Mouse (Mus musculus) CD8-positive naive resting alpha-beta T cell, adult 2 months (primary cell): ENCODE measurements around the gene Gng12.
"Not testable (repeated sequence)": the region's sequence is repeated elsewhere in the genome, so short reads cannot be mapped to it uniquely, and the experiment has no call there.

Experiments used
- DNase-seq, 2 experiments: peaks; one replicate each; pipeline ENCODE4 v3.0.0; 2022; ENCODE audit warnings: low read depth in 2 of 2, low spot score in 2 of 2

Gene Gng12

DNA sequence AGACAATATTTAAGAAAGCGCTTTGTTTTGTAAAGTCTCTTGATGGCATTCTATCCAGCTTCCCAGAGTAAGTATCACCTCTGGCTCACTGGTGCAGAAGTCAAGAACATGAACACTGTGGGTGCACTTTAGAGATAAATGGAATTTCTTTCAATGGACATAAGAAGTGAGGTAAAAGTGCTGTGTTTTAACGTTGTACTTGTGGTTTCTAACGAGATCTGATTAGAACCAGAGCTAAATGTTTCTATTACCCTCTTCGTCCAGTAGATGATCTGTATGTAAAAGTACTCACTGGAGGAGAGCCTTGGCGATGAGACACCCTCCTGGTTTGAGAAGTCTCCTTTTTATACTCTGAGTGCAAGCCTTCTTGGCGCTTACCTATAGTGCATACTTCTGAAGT lies 92.8 kb downstream of the Gng12 start:
- no peak for DNase-seq

DNA sequence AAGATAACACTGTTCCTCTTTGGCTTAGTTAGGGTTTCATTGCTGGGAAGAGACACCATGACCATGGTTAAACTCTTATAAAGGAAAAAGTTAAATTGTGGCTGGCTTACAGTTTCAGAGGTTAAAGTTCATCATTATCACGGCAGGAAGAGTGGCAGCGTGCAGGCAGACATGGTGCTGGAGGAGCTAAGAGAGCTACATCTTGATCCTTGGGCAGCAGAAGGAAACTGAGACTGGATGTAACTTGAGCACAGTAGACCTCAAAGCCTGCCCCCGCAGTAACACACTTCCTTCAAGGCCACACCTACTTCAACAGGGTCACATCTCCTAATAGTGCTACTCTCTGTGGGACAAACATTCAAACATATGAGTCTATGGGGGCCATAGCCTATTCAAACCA lies 93.3 kb downstream of the Gng12 start:
- DNase-seq = no peak

DNA sequence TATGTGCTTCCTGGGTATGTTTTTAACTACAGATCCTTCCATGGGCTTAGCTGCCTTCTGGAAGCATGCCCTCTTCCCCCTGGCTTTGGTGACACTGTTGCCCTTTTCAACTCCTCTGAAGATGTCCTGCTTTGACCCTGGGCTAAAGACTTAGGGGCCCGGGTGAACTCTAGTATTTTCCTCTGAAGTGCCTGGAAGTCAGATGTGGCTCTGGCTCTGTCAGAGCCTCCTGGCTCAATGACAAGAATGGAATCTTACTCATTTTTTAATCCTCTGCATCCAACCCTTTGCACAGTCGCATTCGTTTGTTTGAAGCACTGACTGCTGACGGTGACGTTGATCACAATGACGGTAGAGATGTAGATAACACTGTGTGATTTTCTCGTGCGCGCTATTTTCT lies 96.0 kb downstream of the Gng12 start:
- no peak for DNase-seq

DNA sequence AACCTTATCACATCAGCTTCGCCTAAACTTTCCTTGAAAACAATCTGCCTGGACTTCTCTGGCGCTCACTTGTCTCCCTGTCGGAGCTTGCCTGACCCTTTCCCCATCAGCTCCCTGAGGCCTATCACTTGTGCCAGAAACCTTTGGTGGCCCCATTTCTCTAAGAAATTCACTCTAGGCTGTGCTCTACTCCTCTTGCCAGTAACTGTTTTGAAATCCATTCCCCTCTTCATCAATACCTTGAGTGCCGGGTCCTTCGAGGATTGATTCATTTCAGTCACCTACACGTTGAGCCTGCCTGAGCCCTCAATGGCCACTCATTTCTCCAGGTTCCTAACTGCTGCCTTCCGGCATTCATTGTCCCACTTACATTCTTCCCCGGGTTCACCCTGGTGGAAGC lies 96.6 kb downstream of the Gng12 start:
- no peak for DNase-seq

DNA sequence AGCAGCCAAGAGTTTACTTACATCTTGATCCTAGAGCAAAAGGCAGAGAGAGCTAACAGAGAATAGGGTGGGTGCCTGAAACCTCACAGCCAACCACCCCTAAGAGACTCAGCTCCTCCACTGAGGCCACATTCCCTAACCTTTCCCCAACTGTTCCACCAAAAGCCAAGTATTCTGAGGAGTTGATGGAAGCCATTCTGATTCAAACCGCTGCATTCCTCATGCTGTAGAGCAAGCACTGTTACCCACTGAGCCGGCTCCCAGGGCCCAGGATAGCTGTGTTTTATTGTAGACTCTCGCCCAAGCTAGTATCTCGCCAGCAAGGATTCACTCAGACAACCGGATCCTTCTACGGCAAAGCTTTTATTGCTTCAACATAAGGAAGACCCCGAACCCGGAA lies 98.8 kb downstream of the Gng12 start:
- DNase-seq = no peak

DNA sequence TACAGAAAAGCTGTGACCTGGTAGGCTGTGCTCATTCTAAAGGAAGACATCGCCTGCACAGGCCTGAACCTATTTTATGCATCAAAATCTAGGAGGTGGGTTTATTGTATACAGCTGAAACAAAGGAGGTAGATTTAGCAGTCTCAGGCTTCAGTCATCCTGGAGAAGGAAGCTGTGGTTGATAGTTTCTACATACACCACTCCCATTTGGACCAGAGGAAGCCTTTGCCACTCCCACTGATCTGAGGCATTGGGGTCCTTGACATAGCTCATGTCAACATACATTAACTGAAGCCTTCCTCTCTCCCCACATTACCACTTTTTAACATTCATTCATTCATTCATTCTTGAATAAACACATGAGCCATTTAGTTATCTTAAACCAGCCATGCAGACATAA lies 99.6 kb downstream of the Gng12 start:
- DNase-seq = no peak

DNA sequence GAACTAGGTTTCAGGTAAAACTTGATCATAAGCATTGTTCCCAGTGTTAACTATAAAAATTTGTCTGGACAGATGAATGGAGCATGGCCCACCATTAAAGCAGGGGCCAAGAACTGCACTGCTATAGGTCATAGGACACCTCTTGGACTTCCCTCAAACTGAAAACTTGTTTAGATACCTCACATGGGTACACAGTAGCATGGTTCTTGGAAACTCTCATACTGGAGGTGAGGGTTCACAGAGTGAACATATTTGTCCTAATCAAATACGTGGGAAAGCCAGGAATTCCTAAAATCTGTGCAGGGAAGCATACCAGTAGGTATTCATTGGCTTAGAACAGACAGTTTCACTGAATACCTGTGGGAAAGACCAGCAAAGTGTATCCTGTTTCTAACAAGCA lies 100.1 kb downstream of the Gng12 start:
- DNase-seq = no peak

DNA sequence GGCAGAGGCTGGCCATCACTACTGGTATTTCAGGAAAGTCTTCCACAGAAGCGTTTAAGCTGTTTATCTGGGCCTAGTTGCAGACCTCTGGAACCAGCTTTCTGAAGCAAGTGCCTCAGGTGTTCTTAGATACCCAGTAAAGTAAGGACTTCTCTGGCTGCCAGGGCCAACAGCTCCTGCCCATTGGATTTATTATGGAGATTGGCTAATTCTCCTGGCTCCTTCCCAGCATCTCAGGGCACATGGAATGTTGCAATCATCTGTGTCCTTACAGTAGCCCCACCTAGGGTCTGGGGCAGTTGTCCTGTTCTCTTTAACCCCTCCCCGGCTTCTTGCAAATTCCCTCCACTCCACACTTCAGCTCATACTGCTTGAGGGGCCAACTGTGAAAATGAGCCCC lies 102.4 kb downstream of the Gng12 start:
- DNase-seq = no peak

DNA sequence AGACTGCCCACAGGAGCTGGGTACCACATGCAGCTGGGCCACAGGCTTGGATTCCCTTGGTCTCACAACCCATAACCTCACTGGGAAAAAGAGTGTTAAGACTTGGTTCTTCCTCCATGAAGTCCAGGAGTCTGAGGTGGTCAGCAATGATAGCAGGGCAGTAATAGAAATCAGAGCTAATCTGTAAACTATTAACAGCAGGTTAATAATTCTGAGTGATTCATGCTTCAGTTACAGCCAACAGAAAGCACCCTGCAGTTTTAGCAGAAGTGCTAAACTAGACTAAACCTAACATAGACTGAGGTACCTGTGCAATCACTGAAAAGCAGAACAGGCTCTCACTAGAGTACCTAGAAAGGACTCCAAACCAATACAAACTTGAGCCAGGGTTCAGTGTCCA lies 103.6 kb downstream of the Gng12 start:
- DNase-seq = no peak

DNA sequence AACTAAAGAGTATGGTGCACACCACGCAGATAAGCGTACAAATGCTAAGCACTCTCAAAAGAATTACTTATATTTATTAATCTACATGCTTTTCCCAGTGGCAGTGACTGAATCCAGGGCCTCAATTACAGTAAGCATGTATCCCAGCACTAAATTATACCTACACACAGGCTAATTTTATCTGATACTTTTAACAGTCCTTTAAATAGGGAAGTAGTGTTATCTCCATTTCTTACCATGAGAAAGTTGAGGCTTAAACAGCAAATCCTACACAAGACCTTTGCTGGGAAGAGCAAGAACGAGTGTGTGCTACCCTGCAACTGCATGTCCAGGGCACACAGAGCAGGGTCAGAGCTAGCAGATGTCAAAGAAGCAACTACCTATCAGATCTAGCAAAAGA lies 113.7 kb downstream of the Gng12 start:
- DNase-seq = no peak

DNA sequence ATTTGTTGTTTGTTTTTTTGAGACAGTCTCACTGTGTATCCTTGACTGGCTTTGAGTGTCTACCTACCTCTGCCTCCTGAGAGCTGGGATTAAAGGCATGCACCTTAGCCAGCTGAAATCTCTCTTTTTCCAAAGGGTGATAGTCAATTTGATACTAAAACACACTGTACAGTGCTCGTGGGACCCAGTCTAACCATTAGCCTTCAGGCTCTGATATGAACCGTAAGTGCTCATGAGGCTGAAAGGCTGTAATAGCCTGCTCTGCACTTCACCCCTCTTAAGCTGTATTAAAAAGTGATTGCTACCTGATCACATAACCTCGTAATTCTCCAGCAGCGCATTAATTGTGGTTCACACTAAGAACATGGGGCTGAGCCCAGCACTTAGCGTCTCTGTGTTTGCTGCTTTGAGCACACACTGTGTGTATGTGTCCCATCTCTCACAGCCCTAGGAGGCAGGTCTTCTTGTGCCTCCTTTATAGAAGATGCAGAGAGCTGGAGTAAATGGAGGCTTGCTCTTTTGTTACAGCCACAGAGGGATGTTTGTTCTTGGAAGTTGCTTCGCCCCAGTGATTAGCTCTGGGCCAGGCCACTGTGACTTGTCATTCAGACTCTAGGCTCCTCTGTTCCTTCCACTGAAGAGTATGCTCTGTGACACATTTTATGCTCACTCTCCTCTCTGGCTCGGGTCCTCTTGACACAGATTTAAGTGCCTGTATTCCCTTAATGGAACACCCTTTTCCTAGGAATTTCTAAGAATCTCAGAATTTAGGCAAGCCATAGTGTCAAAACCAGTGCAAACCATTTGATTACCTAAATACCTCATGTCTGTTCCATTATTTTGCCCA lies 114.4 kb downstream of the Gng12 start:
- DNase-seq = no peak

DNA sequence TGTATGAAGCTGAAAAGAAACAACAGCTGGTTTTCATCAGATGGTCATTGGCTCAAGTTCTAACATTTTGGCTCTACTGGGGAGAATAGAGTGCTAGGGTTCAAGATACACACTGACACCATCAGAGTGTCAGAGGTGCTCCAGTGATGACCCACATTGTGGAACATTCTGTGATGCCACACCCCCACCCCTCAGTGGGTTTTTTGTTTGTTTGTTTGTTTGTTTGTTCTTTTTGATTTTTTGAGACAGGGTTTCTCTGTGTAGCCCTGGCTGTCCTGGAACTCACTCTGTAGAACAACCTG lies 115.0 kb downstream of the Gng12 start:
- no peak for DNase-seq

DNA sequence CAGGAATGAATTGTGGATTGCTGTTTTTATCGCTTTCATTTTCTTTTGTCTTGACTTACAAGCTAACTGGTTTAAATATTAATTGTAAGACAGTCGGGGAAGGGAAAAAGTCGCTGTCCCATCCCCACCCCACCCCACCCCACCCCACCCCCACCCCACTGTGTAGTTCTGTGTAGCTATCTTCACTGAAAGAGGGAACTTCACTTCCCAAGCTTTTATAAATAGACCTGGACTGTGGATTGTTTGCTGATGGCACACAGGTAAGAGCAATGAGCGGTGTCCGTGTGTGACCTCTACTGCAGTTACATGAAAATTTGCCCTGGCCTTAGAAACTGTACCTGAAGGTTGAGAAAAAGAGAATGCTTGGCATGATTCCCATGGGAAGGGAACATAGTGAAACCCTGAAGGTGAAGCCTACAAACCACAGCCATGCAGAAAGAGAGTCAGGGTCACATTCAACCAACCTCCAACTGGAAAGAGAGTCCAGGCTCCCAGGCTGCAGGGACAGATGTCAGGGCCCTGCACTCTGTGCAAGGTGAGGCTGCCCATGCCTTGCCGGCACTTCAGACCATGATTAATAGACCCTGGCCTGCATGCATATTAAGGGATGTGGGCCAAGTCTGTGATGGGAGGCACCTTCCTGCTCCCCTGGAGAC lies 117.2 kb downstream of the Gng12 start:
- DNase-seq = no peak

DNA sequence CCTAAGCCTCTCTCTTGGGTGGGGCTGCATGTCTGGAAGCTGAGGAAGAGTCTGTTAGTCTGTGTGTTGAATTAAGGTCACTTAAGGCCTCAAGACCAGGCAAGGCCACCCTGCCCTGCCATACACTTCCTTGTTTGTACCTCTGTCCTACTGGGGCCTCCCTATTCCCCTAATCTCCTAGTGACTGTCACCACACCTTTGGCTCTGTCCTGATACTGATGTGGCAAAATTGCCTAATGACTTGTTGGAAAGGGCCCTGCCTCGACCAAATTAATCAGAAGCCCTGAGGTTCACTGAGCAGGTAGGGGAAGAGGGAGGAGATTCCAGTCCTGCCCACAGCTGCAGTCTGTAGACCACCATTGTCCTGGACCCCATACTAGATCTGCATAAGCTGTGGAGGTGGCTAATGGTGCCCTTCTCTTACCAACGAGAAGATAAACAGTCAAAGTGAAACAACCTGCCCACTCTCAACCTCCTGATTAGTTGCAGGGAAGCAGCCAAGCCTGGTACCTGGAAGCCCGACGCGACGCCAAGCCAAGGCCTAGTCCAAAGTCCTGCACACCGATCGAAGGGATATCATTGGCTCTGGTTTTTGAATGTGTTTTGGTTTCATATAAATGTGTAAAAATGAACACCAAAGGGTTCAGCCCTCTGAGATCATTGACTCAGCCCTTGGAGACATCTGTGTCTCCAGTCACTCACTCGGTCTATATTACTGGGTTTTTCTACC lies 117.9 kb downstream of the Gng12 start:
- DNase-seq = no peak

DNA sequence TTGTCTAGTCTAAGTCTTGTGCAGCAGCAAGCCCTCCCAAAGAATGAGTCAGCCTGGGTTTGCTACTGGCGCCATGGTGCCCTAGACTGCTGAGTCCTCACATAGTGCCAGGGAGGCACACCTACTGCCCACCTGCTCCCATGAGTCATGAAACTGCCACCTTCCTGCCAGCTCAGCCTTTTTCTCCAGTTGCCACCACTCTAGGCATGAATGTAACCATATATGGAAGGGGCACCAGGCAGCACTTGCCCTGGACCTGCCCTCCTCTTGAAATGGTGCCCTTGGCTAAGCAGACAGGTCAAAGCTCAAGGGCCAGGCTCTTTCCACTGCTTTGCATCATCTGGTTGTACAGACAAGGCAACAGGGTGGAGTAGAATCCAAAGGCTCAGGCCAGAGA lies 118.5 kb downstream of the Gng12 start:
- DNase-seq = no peak

DNA sequence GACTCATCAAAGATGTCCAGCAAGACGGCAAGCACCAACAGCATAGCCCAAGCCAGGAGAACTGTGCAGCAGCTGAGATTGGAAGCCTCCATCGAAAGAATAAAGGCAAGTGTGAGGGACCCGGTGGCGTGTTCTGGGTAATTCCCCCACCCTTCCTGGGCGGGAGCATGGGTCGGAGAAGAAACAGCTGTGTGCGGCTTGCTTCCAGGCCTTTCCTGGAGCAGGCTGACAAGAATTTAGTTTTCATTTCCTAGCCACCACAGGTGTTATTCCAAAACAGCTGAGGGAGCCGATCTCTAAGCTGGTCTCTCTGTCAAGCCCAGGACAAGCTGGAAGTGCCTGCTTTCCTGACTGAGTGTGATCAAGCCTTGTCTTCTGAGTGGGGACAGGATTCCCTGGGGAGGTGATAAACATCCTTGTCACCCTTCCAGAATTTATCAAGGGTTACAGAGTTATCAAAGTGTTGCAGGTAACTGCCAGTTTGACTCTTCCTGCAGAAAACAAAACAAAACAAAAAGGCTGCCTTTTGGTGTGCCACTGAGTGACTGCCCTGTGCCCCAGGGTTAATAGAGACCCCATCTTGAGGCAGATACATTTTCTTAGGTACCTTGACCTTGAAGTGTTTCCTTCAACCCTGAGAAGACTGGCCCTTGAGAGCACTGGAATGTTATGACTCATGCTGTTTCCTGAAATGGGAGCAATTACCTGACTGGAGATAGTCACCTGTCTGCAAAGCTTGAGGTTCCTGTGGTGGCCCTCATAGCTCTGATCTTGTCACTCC lies 119.7 kb downstream of the Gng12 start:
- no peak for DNase-seq

DNA sequence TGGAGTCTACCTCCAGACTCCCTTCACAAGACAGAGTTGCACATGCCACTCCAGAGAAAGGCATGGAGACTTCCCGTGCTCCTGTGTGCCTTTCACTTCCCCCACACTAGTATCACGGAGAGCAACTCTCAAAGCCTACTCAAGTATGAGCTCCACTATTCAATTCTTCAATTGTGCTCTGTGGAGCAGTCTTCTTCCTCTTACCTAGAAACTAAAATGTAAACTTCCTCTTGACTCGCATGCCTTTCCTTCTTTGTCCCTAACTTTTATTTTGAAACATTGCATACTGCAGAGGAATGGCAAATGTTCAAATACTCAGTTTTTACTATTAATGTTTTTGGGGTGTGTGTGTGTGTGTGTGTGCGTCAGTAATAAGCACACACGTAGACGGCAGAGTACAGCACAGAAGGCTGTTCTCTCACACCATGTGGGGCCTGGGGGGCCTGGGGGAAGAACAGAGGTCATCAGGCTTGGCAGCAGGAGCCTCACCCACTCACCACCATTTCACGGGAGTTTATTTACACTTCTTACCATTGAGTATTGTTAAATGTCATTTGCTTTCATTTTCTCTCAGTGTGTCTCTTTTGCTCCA lies 120.4 kb downstream of the Gng12 start:
- DNase-seq = no peak

DNA sequence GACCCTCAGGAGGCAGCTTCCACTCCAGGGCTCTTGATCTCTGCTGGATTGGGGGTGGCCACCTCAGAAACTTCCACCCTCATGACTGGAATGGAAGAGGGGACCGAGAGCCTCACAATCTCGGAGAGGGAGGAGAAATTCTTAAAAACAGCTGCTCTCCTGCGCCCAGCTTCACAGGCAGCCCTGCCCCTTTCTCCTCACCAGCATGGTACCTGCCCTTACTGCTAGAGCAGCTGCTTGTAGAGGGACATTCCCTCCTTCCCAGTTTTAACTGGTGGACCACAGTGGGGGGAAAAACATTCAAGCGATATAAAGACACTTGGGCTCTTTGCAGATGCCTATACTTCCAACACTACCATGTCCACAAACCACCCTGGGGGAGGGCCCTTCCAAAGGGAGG lies 122.2 kb downstream of the Gng12 start:
- DNase-seq = no peak

DNA sequence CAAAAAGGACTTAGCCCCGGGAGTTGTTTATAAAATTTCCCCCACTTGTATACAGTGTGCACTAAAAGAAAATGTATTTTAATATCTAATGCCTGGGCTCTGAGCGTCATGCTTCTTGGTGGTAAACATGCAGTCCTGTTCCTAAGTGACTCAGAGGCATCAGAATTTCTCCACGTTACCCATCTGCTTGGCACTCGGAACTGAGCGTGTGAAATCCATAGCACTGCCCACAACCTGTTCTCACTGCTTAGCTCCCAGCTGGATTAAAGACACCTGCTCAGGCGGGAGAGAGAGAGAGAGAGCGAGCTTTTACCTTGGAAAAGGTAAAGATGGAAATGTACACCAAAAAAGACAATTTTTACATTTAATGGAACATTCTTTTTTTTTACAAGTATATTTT lies 122.8 kb downstream of the Gng12 start:
- not testable (repeated sequence) for DNase-seq

DNA sequence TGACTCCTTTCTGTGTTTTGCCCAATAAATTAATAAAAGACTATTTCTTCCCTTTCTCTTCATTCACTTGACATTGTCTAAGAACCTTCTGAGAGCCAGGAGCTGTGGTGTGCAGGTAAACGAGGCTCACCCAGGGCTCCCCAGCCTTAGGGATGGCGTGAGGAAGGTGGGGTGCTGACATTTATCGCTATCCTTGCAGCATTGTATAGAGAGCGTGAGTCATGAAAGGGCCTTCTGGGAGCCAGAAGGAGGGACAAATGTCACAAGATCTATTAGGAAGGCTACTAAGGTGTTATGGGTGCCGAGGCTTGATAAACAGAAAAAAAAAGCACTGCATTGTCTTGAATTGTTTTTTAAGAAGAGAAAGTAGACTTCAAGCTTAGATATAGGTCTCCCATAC lies 125.1 kb downstream of the Gng12 start:
- no peak for DNase-seq

DNA sequence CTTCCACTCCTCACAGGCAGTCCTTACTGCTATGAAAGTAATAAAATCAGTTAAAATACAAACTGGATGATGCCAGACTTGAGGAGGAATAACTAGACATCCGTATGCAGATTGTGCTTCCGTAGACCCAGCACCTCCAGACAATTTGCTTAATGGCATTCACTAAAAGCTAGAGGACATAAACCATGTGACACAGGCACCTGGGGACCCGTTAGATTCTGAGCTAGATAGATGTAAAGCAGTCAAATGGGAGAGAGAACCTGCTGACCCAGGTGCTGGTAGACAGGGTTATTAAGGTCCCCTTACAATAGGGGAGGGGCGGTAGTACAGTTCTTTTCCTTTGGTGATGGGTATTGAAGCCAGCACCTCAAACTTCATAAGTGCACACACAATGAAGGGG lies 127.5 kb downstream of the Gng12 start:
- DNase-seq = no peak
